Mouse (Mus musculus) neural tube, embryonic 12.5 days (tissue): ENCODE data around the gene Cdadc1. TPM values are rescaled to one million over a fixed set of nuclear protein-coding genes. Genes with fewer than 3 reads are reported as not detected.
A peak's percentile ranks its signal among the peaks of the same experiment; 100 is the strongest.

ENCODE experiments used
- ATAC-seq: fragments of 200-750 bp; cut with Nextera tagmentation; 2 replicates; pipeline ENCODE4 v1.8.0; 2017; ENCODE audit warnings: low read depth, mild to moderate bottlenecking, moderate TSS enrichment, moderate library complexity; ENCODE audit not compliant: low FRiP score
- H3K27ac ChIP-seq: fragments of 300-500 bp; sonication (generic); 2 replicates; pipeline ENCODE4 v1.5.1; 2016
- H3K27me3 ChIP-seq: fragments of 300-500 bp; sonication (generic); replicated peaks from 2 replicates; pipeline ENCODE4 v1.6.1; 2016; ENCODE audit warnings: mild to moderate bottlenecking
- H3K36me3 ChIP-seq: fragments of 300-500 bp; sonication (generic); 2 replicates; pipeline ENCODE4 v1.6.1; 2016; ENCODE audit warnings: mild to moderate bottlenecking
- H3K4me1 ChIP-seq: fragments of 300-500 bp; sonication (generic); 2 replicates; pipeline ENCODE4 v1.6.1; 2016
- H3K4me2 ChIP-seq: fragments of 300-500 bp; sonication (generic); replicated peaks from 2 replicates; pipeline ENCODE4 v1.6.1; 2016; ENCODE audit warnings: mild to moderate bottlenecking
- H3K4me3 ChIP-seq: fragments of 300-500 bp; sonication (generic); 2 replicates; pipeline ENCODE4 v1.5.1; 2016
- H3K9ac ChIP-seq: fragments of 300-500 bp; sonication (generic); 2 replicates; pipeline ENCODE4 v1.6.1; 2016; ENCODE audit warnings: mild to moderate bottlenecking
- H3K9me3 ChIP-seq: fragments of 300-500 bp; sonication (generic); 2 replicates; pipeline ENCODE4 v1.6.1; 2016; ENCODE audit warnings: mild to moderate bottlenecking
- WGBS: fragments of 180-500 bp; shearing (Covaris S2); methylation state at CpG from one replicate; pipeline ENCODE4 v1.1.7; 2016; 5-methylcytosine and 5-hydroxymethylcytosine counted together
- polyA plus RNA-seq: library from polyadenylated mRNA; unstranded; fragments of >200 nt; fragmentation: Nextera tagmentation; extraction: Ambion mirVana; gene quantifications from 2 replicates; pipeline ENCODE4 v1.2.1, GENCODE M21; 2016

The Cdadc1 gene
- 32.6 and 34.9 TPM in 2 replicates for polyA plus RNA-seq

DNA sequence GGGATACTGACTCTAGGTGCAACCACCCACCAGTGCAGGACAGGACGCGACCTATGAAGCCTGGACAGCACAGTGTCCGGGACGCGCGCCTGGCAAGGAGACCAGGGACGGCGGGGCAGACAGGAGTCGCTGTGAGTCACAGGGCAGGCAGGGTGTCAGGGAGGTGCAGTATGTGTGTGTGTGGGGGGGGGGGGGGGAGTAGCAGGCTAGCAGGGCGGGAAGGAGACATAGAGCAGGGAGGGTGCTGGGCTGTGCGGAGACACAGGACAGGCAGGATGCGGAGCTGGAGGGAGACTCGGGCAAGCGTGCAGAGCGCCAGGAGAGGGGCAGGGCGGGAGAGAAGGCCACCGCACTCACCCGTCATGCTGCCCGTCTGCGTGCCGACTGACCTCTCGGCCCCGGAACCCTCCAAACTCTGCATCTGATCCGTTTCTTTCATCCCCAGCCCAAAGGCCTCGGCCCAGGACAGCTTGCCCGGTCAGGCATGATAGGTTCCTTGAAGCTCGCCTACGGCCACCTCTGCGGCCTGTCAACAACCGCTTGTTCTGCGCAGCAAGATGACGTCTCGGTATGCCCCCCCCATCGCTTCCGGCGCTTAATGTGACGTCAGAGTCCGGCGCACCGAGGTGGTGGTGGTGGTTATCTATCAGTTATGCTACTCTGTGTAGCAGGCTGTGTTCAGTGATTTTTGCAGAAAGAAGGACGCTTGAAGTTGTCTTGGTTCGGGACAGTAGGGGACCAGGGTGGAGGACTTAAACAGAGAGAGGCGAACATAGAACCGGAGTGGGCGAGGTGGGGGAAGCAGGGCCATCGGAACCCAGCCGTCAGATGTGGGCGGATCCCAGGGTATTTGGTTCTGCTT lies at the start of gene Cdadc1:
Cdadc1 (minus strand) TSS at position 562 of the 862 bp plus-strand sequence.
- Histone ChIP-seq H3K27ac (peak within 1 kb of the TSS; percentile 53; the same call in 1 of the 2 replicates), H3K27me3 (no peaks in the 10 kb centered on the region), H3K9me3 (no peaks in the 10 kb centered on the region), H3K9ac (peak within 1 kb of the TSS; percentile 84), H3K4me2 (peak within 1 kb of the TSS; percentile 97), H3K4me3 (peak within 1 kb of the TSS; percentile 86), H3K36me3 (no peaks in the 10 kb centered on the region), H3K4me1 (peaks cover 9% of the 10 kb centered on the region)
- WGBS: under 1% methylated on average over 47 of the region's 48 CpGs
- peak; percentile 93 for ATAC-seq

DNA sequence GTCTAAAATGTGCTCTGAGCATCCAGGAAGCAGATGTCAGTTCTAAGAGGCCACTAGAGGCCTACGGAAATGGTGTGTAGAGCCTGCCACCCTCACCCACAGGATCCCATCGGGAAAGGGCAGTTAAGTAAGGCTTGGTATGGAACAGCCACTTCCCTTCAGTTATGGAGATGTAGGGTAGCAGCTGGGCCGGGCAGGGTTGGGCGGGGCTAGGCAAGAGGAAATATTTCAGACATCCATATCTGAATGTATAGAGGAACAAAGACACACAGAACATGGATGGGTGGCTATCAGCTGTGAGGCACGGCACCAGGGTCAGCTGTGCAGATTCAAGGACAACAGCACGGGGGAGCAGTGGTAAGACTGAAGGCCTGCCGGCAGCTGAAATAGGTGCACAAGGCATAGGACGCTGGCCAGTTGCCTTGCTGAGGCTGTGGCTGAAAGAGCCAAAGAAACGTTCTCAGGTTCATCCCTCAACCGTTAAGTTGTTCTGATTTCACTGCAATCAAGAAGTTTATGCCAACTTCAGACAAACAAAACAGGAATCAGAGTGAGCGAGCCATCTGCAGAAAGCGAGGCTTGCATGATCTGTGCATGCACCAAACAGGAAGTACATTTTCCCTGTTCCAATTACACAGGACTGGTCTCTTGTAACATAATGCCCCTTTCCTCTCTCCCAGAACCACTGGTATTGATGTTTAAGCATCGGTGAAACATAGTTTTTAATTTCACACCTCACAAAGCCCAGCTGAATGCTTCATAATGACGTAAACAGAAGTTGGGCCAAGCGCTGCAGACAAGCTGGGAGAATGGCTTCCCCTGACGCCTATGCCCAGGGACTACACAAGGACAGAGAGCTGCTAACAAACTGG lies 49.3 kb upstream of the Cdadc1 start:
- WGBS: 75% methylated on average over 16 of the region's 16 CpGs
- Histone ChIP-seq H3K9me3 (no peaks in the 10 kb centered on the region), H3K27ac (no peak overlapping the region), H3K27me3 (no peaks in the 10 kb centered on the region), H3K4me3 (no peak overlapping the region), H3K36me3 (no peaks in the 10 kb centered on the region), H3K4me2 (no peak overlapping the region), H3K9ac (no peak overlapping the region), H3K4me1 (no peaks in the 10 kb centered on the region)
- ATAC-seq: peak; percentile 21; the same call in 1 of the 2 replicates

DNA sequence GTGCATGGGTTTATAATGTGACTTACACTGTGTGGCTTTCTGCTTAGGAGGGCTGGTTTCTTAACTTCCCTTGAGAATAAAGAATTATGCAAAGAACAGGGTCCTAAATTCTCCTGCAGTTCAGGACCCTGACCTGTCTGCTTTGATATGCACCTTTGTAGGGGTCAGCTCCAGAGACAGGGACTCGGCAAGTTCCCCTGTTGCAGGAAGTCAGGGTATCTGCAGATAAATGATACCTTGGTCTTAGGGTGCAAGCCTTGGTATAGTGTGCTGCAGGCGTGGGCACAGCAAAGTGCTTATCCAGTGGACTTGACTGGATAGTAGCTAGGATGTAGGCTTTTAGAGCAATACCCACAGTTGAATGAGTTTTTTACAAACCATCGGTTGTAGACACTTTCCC lies 47.1 kb upstream of the Cdadc1 start:
- ATAC-seq: no peak

DNA sequence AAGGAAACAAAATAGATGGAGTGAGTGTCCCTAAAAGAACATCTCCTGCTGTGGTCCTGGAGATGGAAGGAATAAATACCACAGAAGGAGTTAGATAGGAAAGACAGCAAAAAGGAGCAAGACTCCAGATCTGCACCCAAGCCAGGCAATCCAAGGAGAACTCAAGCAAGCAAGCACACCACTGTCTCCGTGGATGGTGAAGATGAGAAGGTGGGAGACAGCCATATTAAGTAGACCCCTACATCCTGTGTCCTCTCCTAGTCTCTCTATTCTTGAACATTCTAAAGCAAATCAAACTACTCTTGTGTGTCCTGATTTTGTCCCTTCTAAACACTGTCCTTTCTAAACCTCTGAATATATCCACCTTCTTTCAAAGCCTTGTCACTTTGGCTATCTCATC lies 46.4 kb upstream of the Cdadc1 start:
- no peak overlapping the region for H3K4me2 ChIP-seq
- H3K9me3 ChIP-seq: no peaks in the 10 kb centered on the region
- no peaks in the 10 kb centered on the region for H3K4me1 ChIP-seq
- H3K27ac ChIP-seq: no peak overlapping the region
- H3K36me3 ChIP-seq: no peaks in the 10 kb centered on the region
- H3K9ac ChIP-seq: no peak overlapping the region
- ATAC-seq: no peak
- no peak overlapping the region for H3K4me3 ChIP-seq
- no peaks in the 10 kb centered on the region for H3K27me3 ChIP-seq
- WGBS: 80% methylated on average over 1 of the region's 1 CpGs

More for the DNA sequence above, 47.1 kb upstream of the Cdadc1 start:
- Histone ChIP-seq H3K36me3 (no peaks in the 10 kb centered on the region), H3K4me2 (no peak overlapping the region), H3K27ac (no peak overlapping the region), H3K9me3 (no peaks in the 10 kb centered on the region), H3K9ac (no peak overlapping the region), H3K4me1 (no peaks in the 10 kb centered on the region), H3K27me3 (no peaks in the 10 kb centered on the region), H3K4me3 (no peak overlapping the region)
- WGBS: 73% methylated on average over 3 of the region's 3 CpGs

DNA sequence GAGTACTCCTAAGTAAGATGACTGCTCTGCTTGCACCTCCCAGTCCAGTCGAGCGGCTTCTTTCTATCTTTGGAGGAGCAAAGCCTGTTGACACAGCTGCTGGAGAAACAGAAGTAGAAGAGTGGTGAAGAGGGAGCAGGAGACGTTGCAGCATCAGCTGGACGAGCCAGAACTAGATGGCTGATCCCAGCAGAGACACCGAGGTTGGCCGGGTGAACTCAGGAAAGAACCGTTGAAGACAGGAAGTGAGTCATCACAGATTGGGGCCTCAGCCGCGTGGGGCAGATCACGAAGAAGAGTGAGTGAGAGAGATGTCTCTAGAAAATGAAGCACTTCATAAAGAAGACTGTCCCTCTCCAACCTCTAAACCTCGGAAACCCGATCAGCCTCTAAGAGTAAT lies 45.8 kb upstream of the Cdadc1 start:
- Histone ChIP-seq H3K9me3 (no peaks in the 10 kb centered on the region), H3K27ac (no peak overlapping the region), H3K4me1 (no peaks in the 10 kb centered on the region), H3K36me3 (no peaks in the 10 kb centered on the region), H3K4me2 (no peak overlapping the region), H3K27me3 (no peaks in the 10 kb centered on the region), H3K9ac (no peak overlapping the region), H3K4me3 (no peak overlapping the region)
- no peak for ATAC-seq
- WGBS: 75% methylated on average over 12 of the region's 12 CpGs

DNA sequence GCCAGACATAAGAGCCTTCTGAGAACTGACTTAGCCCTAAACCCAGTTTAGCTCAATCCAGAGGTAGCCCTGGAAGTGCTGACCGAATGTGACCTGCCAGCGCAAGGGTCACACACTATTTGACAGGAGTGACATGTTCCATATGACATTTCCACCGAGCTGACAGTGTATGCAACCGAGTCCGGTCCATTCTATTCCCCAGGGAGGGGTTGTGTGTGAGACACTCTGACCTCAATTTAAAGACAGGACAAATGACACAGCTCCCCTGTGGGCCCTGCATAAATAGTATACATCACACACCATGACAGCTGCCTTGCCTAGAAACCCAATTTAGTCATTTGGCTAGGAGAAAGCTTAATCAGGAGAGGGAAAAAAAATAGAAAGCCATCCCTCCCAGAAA lies 44.1 kb upstream of the Cdadc1 start:
- WGBS: 52% methylated on average over 5 of the region's 5 CpGs
- Histone ChIP-seq H3K4me2 (no peak overlapping the region), H3K9me3 (no peaks in the 10 kb centered on the region), H3K27ac (no peak overlapping the region), H3K36me3 (no peaks in the 10 kb centered on the region), H3K4me3 (no peak overlapping the region), H3K4me1 (no peaks in the 10 kb centered on the region), H3K27me3 (no peaks in the 10 kb centered on the region), H3K9ac (no peak overlapping the region)
- no peak for ATAC-seq

DNA sequence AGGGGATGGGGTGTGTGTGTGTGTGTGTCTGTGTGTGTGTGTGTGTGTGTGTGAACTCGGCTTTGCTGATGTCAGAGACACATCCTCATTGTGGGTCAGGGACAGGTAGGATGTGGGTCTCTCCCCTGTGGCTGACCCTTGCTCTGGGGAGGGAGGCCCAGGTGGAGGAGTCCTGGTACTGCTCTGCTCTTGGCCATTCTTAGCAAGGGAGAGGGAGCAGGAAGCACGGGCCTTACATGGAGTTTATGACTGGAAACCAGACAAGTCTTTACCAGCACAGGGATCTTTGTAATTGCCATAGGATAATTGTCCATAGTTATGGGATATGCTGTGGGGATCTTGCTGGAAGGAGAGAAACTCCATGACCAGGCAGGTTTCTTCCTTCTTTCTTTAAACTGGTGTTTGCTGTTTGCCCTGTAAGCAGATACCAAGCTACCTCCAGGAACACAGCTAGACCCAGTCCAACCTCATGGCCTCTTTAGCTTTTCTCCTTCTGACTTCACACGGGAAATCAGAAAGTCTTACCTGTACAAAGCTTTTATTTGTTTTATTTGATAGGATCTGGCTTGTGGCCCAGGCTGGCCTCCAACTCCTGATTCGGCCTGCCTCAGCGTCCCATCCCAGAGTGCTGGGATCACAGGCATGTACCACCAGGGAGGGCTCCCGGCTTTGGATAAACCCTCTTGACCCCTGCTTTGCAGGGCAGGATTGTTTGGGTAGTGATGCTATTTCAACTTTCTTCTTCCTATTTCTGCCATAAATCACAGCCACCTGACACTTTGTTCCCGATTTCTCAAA lies 41.3 kb upstream of the Cdadc1 start:
- no peaks in the 10 kb centered on the region for H3K36me3 ChIP-seq
- no peak overlapping the region for H3K9ac ChIP-seq
- ATAC-seq: no peak
- no peaks in the 10 kb centered on the region for H3K27me3 ChIP-seq
- H3K4me2 ChIP-seq: no peak overlapping the region
- no peaks in the 10 kb centered on the region for H3K9me3 ChIP-seq
- H3K4me1 ChIP-seq: no peaks in the 10 kb centered on the region
- H3K4me3 ChIP-seq: no peak overlapping the region
- no peak overlapping the region for H3K27ac ChIP-seq
- WGBS: 72% methylated on average over 7 of the region's 7 CpGs

DNA sequence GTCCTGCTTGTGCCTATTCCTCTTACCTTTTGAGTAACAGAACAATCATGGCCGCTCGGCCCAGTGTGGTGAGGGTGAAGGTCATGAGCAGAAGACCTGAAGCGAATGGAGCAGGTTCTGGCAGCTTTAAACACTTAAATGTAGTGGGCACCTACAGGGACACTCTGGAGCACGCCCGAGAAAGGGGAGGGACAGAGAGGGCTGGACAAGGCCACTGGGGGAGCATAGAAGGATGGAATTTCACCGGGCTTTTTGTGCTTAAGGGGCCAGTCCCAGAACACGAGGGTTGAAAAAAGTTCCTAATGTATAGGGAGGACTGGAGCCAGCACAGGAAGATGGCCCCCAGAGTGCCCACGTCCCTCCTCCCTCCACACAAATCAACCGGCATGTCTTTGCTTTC lies 36.2 kb upstream of the Cdadc1 start:
- 76% methylated on average over 9 of the region's 9 CpGs for WGBS

DNA sequence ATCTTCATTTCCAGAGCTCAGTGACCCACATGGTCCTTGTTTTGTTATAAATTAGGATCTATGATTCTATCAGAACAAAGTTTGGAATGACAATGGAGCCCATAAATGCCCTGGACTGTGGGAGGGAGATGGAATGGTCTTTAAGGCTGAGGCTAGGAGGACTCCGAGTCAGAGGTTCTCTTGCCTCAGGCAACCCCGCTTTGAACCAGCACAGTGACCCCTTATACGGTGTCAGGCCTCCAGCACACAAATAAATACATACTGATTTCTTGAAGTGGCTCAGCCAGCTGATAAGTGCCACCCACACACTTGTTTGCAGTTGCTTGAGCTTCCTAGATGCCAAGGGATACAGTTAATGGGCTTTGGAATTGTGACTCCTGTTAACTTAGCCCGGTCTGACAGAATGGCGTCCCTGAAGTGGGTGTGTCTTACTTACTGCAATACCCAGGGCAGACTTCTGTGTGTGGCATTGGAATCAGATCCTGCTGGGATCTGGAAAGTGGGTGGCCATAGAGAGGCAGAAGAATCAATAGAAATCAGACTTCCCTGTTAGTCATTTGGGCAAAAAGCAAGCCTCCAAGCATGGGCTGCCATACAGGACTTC lies 35.6 kb upstream of the Cdadc1 start:
- H3K4me1 ChIP-seq: no peaks in the 10 kb centered on the region
- H3K27ac ChIP-seq: no peak overlapping the region

More for the DNA sequence above, 36.2 kb upstream of the Cdadc1 start:
- no peak overlapping the region for H3K9ac ChIP-seq
- no peaks in the 10 kb centered on the region for H3K27me3 ChIP-seq
- H3K4me2 ChIP-seq: no peak overlapping the region
- ATAC-seq: no peak
- H3K27ac ChIP-seq: no peak overlapping the region
- H3K4me1 ChIP-seq: no peaks in the 10 kb centered on the region
- H3K4me3 ChIP-seq: no peak overlapping the region
- no peaks in the 10 kb centered on the region for H3K9me3 ChIP-seq
- no peaks in the 10 kb centered on the region for H3K36me3 ChIP-seq

DNA sequence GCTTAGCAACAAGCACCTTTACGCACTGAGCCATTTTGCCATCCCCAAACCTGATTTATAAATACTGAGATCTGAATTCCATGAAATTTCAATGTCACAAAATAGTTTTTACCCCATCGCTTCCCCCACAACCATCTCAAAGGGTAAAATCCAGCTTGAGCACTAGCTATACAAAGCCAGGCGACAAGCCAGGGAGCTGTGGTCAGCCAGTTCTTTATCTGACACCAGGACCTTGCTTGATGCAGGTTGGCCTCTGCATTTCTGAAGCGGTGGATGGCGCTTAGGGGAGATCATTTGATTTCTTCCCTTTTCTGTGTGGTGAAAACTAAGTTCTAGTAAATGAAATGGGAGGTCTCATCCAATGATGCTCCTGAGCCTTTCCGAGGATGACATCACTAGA lies 34.3 kb upstream of the Cdadc1 start:
- ATAC-seq: no peak
- Histone ChIP-seq H3K27me3 (peaks cover 9% of the 10 kb centered on the region), H3K27ac (no peak overlapping the region), H3K4me3 (no peak overlapping the region), H3K36me3 (no peaks in the 10 kb centered on the region), H3K4me2 (no peak overlapping the region), H3K9ac (no peak overlapping the region), H3K4me1 (peaks cover 11% of the 10 kb centered on the region; the same call in 1 of the 2 replicates), H3K9me3 (no peaks in the 10 kb centered on the region)
- WGBS: 94% methylated on average over 6 of the region's 6 CpGs

More for the DNA sequence above, 35.6 kb upstream of the Cdadc1 start:
- no peak for ATAC-seq
- Histone ChIP-seq H3K9ac (no peak overlapping the region), H3K4me2 (no peak overlapping the region), H3K9me3 (no peaks in the 10 kb centered on the region), H3K27me3 (no peaks in the 10 kb centered on the region), H3K4me3 (no peak overlapping the region), H3K36me3 (no peaks in the 10 kb centered on the region)
- 84% methylated on average over 5 of the region's 5 CpGs for WGBS

DNA sequence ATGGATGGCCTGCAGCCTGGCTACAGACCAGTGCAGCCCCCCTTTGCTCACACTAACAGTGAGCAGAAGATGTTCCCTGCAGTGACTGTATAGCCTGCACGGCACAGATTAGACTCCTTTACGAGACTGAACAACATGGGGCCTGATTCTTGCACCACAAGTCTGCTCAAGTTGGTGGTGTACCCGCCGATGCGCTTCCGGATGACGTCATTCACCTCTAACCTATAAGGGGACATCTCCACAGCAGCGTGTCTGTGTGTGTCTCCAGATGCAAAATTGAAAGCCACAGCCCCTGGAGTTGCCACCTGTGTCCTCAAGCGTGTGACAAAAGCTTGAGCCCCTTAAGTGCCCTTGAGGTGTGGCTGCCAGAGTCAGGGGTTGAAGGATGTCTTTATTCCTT lies 32.3 kb upstream of the Cdadc1 start:
- Histone ChIP-seq H3K4me1 (peaks cover 25% of the 10 kb centered on the region), H3K9ac (no peak overlapping the region), H3K27ac (no peak overlapping the region), H3K4me2 (no peak overlapping the region), H3K9me3 (no peaks in the 10 kb centered on the region), H3K4me3 (no peak overlapping the region), H3K36me3 (no peaks in the 10 kb centered on the region), H3K27me3 (peaks cover 22% of the 10 kb centered on the region)
- 84% methylated on average over 9 of the region's 9 CpGs for WGBS
- no peak for ATAC-seq
